In genomic region chr5:64992540-64992939, GRCm38 (mm10) we compare ENCODE assay signal across 12 mouse cellular contexts. TPM values are rescaled to one million over a fixed set of nuclear protein-coding genes. Genes with fewer than 3 reads are reported as not detected.
DNase-seq lines count a peak whose midpoint lies in the region.
"Had no signal": no experiment of that assay in that cellular context is flagged by ENCODE, and none has a peak within 500 bp of the region (broad histone marks: within the 10 kb centered on the region; RNA-seq: fewer than 3 reads in every experiment).

No protein-coding gene starts in this region.

- DNase-seq in adrenal gland, postnatal 14 days = peak; percentile 8
- no peak for DNase-seq in adrenal gland, adult 2 months
- peak; percentile 54 to 63 for DNase-seq in layer of hippocampus, adult 18-20 months (ENCODE audit: low spot score in 2 of 2)
- DNase-seq in layer of hippocampus, postnatal 25 days (ENCODE audit: extremely low spot score in 1 of 2, low spot score in 1 of 2) = no peak
- DNase-seq in Muller cell, postnatal 12 days (ENCODE audit: inconsistent ontology term) = peak; percentile 93
- DNase-seq in layer of hippocampus, postnatal 10 days (ENCODE audit: low spot score in 2 of 2) = peak; percentile 35 to 36
- DNase-seq in T-cell, adult 2 months (ENCODE audit: low spot score) = no peak
- no peak for DNase-seq in urinary bladder, postnatal 25 days (ENCODE audit: low spot score)
- DNase-seq: cerebellum, adult 2 months; kidney, adult 2 months; thymus, postnatal 4 days had no signal

RNA-seq across cellular contexts. Expression of gene Fam114a1, which starts 22.7 kb away (rescaled TPM):
- total RNA-seq in adrenal gland, postnatal 14 days (2021) = 24.6 and 27.9 TPM in 2 replicates
- 10 to 100 TPM; 30.3 to 31.7 TPM for total RNA-seq in adrenal gland, adult 2 months (2021)
- 4.1 and 4.6 TPM in 2 replicates for polyA plus RNA-seq in adrenal gland, adult 2 months (2012; rRNA removed)
- total RNA-seq in layer of hippocampus, adult 18-20 months (2021) = 1 to 10 TPM; 4.6 to 4.7 TPM
- total RNA-seq in layer of hippocampus, postnatal 25 days (2021) = 1 to 10 TPM; 5.2 to 5.8 TPM
- 1 to 10 TPM; 5.3 to 5.8 TPM for total RNA-seq in layer of hippocampus, postnatal 10 days (2021)
- polyA plus RNA-seq: erythroblast, embryonic 14.5 days had no signal

RNA-seq across cellular contexts. Expression of gene Tlr6, which starts 32.6 kb away (rescaled TPM):
- 0.85 and 2.3 TPM in 2 replicates for total RNA-seq in adrenal gland, postnatal 14 days (2021)
- total RNA-seq in adrenal gland, adult 2 months (2021) = 1 to 10 TPM in 1 of 2 experiments, under 1 TPM in 1; 0.95 to 1.7 TPM
- 0.41 and 0.51 TPM in 2 replicates for polyA plus RNA-seq in adrenal gland, adult 2 months (2012; rRNA removed)
- 1 to 10 TPM in 1 of 2 experiments, under 1 TPM in 1; 0.89 to 1.2 TPM for total RNA-seq in layer of hippocampus, adult 18-20 months (2021)
- 1 to 10 TPM in 1 of 2 experiments, under 1 TPM in 1; 0.39 to 1.1 TPM for total RNA-seq in layer of hippocampus, postnatal 25 days (2021)
- total RNA-seq in layer of hippocampus, postnatal 10 days (2021) = 1 to 10 TPM; 1.3 to 1.4 TPM
- polyA plus RNA-seq: erythroblast, embryonic 14.5 days had no signal

RNA-seq across cellular contexts. Expression of gene Tlr1, which starts 59.2 kb away (rescaled TPM):
- total RNA-seq in adrenal gland, postnatal 14 days (2021) = 0.85 and 3.4 TPM in 2 replicates
- total RNA-seq in adrenal gland, adult 2 months (2021) = 1 to 10 TPM; 1.1 to 2.1 TPM
- polyA plus RNA-seq in adrenal gland, adult 2 months (2012; rRNA removed) = 0.49 and 0.50 TPM in 2 replicates
- under 1 TPM in 1 of 2 experiments, not detected in 1; 0.97 TPM for total RNA-seq in layer of hippocampus, adult 18-20 months (2021)
- under 1 TPM; 0.26 to 0.32 TPM for total RNA-seq in layer of hippocampus, postnatal 25 days (2021)
- under 1 TPM; 0.54 to 0.57 TPM for total RNA-seq in layer of hippocampus, postnatal 10 days (2021)
- polyA plus RNA-seq: erythroblast, embryonic 14.5 days had no signal

Comparison
In these comparisons a context has a peak if more than half of its experiments do, and no peak if none do; other contexts are left out.
1. DNase-seq: peak in adrenal gland, postnatal 14 days (single experiment), layer of hippocampus, adult 18-20 months (2 of 2), Muller cell, postnatal 12 days (single experiment) and layer of hippocampus, postnatal 10 days (2 of 2); none in adrenal gland, adult 2 months (single experiment), layer of hippocampus, postnatal 25 days (0 of 2), T-cell, adult 2 months (single experiment) and urinary bladder, postnatal 25 days (single experiment).